8 mouse cellular contexts compared by ENCODE assay signal in the genomic region with DNA sequence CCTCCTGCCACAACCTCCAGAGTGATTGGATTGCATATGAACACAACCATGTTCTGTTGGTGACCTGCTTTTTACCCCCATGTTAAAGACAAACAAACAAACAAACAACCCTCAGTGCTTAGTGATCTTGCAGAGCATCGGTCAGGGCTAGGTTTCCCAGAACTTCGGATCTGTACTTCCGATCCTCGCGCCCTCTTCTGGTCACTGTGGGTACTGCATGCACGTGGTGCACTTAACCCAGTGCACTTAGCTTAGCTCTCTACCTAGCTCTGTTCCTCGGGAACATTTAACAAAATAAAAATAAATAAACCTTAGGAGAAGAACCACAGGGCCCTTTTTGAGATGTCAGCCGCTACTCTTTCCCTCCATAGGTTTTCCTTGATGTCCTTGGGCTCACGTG. TPM values are rescaled to one million over a fixed set of nuclear protein-coding genes. Genes with fewer than 3 reads are reported as not detected.
DNase-seq lines count a peak whose midpoint lies in the region; ATAC-seq lines count a peak whose summit lies in the region.

No protein-coding gene starts in this region.

- DNase-seq in forebrain, embryonic 14.5 days (ENCODE audit: low spot score): peak; percentile 43
- DNase-seq in right cerebral cortex, postnatal 4 days: peak; percentile 88
- no peak for DNase-seq in right cerebral cortex, postnatal 25 days
- peak; percentile 84 for DNase-seq in embryo, embryonic 10 days (ENCODE audit: low spot score)
- peak; percentile 49 to 87 for DNase-seq in kidney, postnatal 36 days
- DNase-seq in neural tube, embryonic 11.5 days (ENCODE audit: low spot score): peak; percentile 61
- no peak for DNase-seq in right cerebral cortex, postnatal 36 days (ENCODE audit: low spot score in 2 of 2)

- H3K4me1 ChIP-seq in forebrain, embryonic 14.5 days (ENCODE audit: control insufficient read depth, insufficient read depth, low read length): peaks cover 24% of the 10 kb centered on the region
- peaks cover 33% of the 10 kb centered on the region for H3K4me1 ChIP-seq in forebrain, embryonic 12.5 days
- peaks cover 5% of the 10 kb centered on the region; the same call in 1 of the 2 replicates for H3K4me1 ChIP-seq in neural tube, embryonic 11.5 days (ENCODE audit: control insufficient read depth, insufficient read depth, low read length)

- no peaks in the 10 kb centered on the region for H3K9me3 ChIP-seq in forebrain, embryonic 14.5 days (replicated peaks; ENCODE audit: control insufficient read depth, low read length)
- H3K9me3 ChIP-seq in forebrain, embryonic 12.5 days: no peaks in the 10 kb centered on the region
- no peaks in the 10 kb centered on the region for H3K9me3 ChIP-seq in neural tube, embryonic 11.5 days (ENCODE audit: control insufficient read depth, low read length)

- no peak overlapping the region for H3K4me2 ChIP-seq in forebrain, embryonic 14.5 days (ENCODE audit: low read length)
- no peak overlapping the region for H3K4me2 ChIP-seq in forebrain, embryonic 12.5 days
- no peak overlapping the region for H3K4me2 ChIP-seq in neural tube, embryonic 11.5 days (ENCODE audit: low read depth)

- H3K4me3 ChIP-seq in forebrain, embryonic 14.5 days (ENCODE audit: low read depth, low read length): no peak overlapping the region
- H3K4me3 ChIP-seq in forebrain, embryonic 12.5 days (replicated peaks): no peak overlapping the region
- no peak overlapping the region for H3K4me3 ChIP-seq in neural tube, embryonic 11.5 days (ENCODE audit: low read depth, low read length)

- no peaks in the 10 kb centered on the region for H3K36me3 ChIP-seq in forebrain, embryonic 14.5 days (ENCODE audit: control insufficient read depth, insufficient read depth, low read length)
- H3K36me3 ChIP-seq in forebrain, embryonic 12.5 days (replicated peaks): no peaks in the 10 kb centered on the region
- no peaks in the 10 kb centered on the region for H3K36me3 ChIP-seq in neural tube, embryonic 11.5 days (ENCODE audit: control insufficient read depth, insufficient read depth, low read length)

- no peak for ATAC-seq in forebrain, embryonic 14.5 days
- no peak for ATAC-seq in forebrain, embryonic 12.5 days (ENCODE audit: low FRiP score)
- ATAC-seq in neural tube, embryonic 11.5 days (ENCODE audit: insufficient read depth, low FRiP score, low TSS enrichment): no peak

- whole genome bisulfite sequencing in forebrain, embryonic 14.5 days: 43% methylated on average over 9 of the region's 9 CpGs
- WGBS in forebrain, embryonic 12.5 days: 48% methylated on average over 9 of the region's 9 CpGs
- WGBS in neural tube, embryonic 11.5 days: 40% methylated on average over 9 of the region's 9 CpGs

- no peaks in the 10 kb centered on the region for H3K27me3 ChIP-seq in forebrain, embryonic 14.5 days (replicated peaks; ENCODE audit: control insufficient read depth, insufficient read depth, low read length)
- no peaks in the 10 kb centered on the region for H3K27me3 ChIP-seq in forebrain, embryonic 12.5 days
- no peaks in the 10 kb centered on the region for H3K27me3 ChIP-seq in neural tube, embryonic 11.5 days (ENCODE audit: control insufficient read depth, insufficient read depth, low read length)

- no peak overlapping the region for H3K27ac ChIP-seq in forebrain, embryonic 14.5 days (ENCODE audit: low read depth, low read length)
- no peak overlapping the region for H3K27ac ChIP-seq in forebrain, embryonic 12.5 days
- H3K27ac ChIP-seq in neural tube, embryonic 11.5 days (ENCODE audit: low read depth, low read length): no peak overlapping the region

- H3K9ac ChIP-seq in forebrain, embryonic 14.5 days (ENCODE audit: low read length): no peak overlapping the region
- H3K9ac ChIP-seq in forebrain, embryonic 12.5 days: no peak overlapping the region
- H3K9ac ChIP-seq in neural tube, embryonic 11.5 days (ENCODE audit: low read length): no peak overlapping the region

RNA-seq across cellular contexts. Expression of gene Tgm2, which starts 34.6 kb away (rescaled TPM):
- polyA plus RNA-seq in forebrain, embryonic 14.5 days (2014; fragmentation: Nextera tagmentation; extraction: Ambion mirVana): 5.0 and 7.0 TPM in 2 replicates
- 4.3 and 4.6 TPM in 2 replicates for polyA plus RNA-seq in forebrain, embryonic 12.5 days (2016; fragmentation: Nextera tagmentation; extraction: Ambion mirVana)
- 4.5 and 5.3 TPM in 2 replicates for polyA plus RNA-seq in neural tube, embryonic 11.5 days (2014; fragmentation: Nextera tagmentation; extraction: Ambion mirVana)

RNA-seq across cellular contexts. Expression of gene D630003M21Rik, which starts 48.2 kb away (rescaled TPM):
- polyA plus RNA-seq in forebrain, embryonic 14.5 days (2014; fragmentation: Nextera tagmentation; extraction: Ambion mirVana): 1.5 and 2.2 TPM in 2 replicates
- 3.3 and 3.4 TPM in 2 replicates for polyA plus RNA-seq in forebrain, embryonic 12.5 days (2016; fragmentation: Nextera tagmentation; extraction: Ambion mirVana)
- 3.6 and 4.1 TPM in 2 replicates for polyA plus RNA-seq in neural tube, embryonic 11.5 days (2014; fragmentation: Nextera tagmentation; extraction: Ambion mirVana)

Comparison
In these comparisons a context has a peak if more than half of its experiments do, and no peak if none do; other contexts are left out.
1. DNase-seq: peak in forebrain, embryonic 14.5 days (single experiment), right cerebral cortex, postnatal 4 days (single experiment), embryo, embryonic 10 days (single experiment), kidney, postnatal 36 days (2 of 2) and neural tube, embryonic 11.5 days (single experiment); none in right cerebral cortex, postnatal 25 days (single experiment) and right cerebral cortex, postnatal 36 days (0 of 2).